Mouse (Mus musculus): Measurements from ENCODE around the gene 1700061G19Rik.
A peak's percentile ranks its signal among the peaks of the same experiment; 100 is the strongest.

The 1700061G19Rik gene

GRCm38 (mm10) chr17:56874936-56875651, at the start of gene 1700061G19Rik:
1700061G19Rik (plus strand) TSS chr17:56875477.
- DNase-seq (ENCODE audit: low read depth, low spot score): no peak

GRCm38 (mm10) chr17:56826718-56827117, 48.6 kb upstream of the 1700061G19Rik start:
- DNase-seq (ENCODE audit: low read depth, low spot score): no peak

- no peak for DNase-seq (ENCODE audit: low read depth, low spot score)
Observed at GRCm38 (mm10) chr17:56829171-56829570, 46.1 kb upstream of the 1700061G19Rik start.

GRCm38 (mm10) chr17:56829795-56830194, 45.5 kb upstream of the 1700061G19Rik start:
- no peak for DNase-seq (ENCODE audit: low read depth, low spot score)

GRCm38 (mm10) chr17:56830411-56831110, 44.7 kb upstream of the 1700061G19Rik start, which contains the start of gene Rfx2:
Rfx2 (minus strand) TSS chr17:56831013.
- no peak for DNase-seq (ENCODE audit: low read depth, low spot score)

DNA sequence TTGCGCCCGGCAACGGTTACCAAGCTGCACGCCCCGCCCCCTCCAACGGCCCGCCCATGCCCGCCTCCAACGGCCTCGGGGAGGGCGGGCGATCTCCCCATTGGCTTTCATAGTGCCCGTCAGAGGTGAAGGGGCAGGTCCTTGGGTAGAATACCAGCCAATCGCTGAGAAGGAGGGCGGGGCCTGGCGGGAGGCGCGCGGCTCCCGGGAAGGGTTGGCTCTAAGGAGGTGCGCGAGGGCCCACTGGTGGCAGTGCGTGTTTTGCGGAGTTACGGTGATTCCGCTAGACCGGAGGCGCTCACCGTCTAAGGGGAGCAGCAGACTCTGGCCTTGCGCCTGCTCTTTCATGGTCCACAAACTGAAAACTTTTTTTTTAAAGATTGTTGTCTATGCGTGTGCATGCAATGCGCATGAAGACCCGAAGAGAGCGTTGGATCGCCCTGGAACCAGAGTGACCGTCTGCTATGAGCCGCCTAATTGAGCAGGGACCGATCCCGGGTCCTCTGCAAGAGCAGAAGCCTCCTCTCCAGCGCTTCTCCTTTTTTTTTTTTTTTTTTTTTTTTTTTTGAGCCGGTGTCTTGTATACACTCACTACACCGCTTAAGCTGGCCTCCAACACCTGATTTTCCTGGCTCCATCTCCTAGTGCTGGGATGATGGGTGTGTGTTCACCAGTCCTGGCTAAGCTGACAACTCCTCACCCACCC, 44.0 kb upstream of the 1700061G19Rik start:
- peak; percentile 98 for DNase-seq (ENCODE audit: low read depth, low spot score)

- DNase-seq (ENCODE audit: low read depth, low spot score): no peak
Observed at GRCm38 (mm10) chr17:56832918-56833317, 42.4 kb upstream of the 1700061G19Rik start.

DNA sequence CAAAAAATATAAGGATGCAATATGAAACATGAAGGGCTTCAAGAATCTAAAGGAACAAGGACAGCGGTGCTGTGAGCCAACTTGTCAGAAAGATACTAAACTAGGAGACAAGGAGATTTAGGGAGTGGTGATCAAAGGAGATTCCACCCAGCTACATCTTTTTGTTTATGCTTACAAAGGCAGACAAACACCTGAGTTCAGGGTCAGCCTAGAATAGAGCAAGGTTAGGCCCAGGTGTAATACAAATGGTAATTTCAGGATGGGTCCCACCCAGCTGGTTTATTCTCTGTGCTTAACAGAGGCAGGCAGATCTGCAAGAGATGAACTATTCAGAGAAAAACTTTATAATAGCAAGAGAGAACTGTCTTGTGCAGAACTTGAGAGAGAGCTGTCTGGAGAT, 41.9 kb upstream of the 1700061G19Rik start:
- DNase-seq (ENCODE audit: low read depth, low spot score): no peak

GRCm38 (mm10) chr17:56836336-56836735, 38.9 kb upstream of the 1700061G19Rik start:
- no peak for DNase-seq (ENCODE audit: low read depth, low spot score)

- no peak for DNase-seq (ENCODE audit: low read depth, low spot score)
Observed at GRCm38 (mm10) chr17:56840524-56840923, 34.8 kb upstream of the 1700061G19Rik start.

- DNase-seq (ENCODE audit: low read depth, low spot score): no peak
Observed at GRCm38 (mm10) chr17:56842173-56842572, 33.1 kb upstream of the 1700061G19Rik start.

- no peak for DNase-seq (ENCODE audit: low read depth, low spot score)
Observed at GRCm38 (mm10) chr17:56843678-56844077, 31.6 kb upstream of the 1700061G19Rik start.

- DNase-seq (ENCODE audit: low read depth, low spot score): no peak
Observed at GRCm38 (mm10) chr17:56848785-56849184, 26.5 kb upstream of the 1700061G19Rik start.

- DNase-seq (ENCODE audit: low read depth, low spot score): no peak
Observed at GRCm38 (mm10) chr17:56849710-56850109, 25.6 kb upstream of the 1700061G19Rik start.

DNA sequence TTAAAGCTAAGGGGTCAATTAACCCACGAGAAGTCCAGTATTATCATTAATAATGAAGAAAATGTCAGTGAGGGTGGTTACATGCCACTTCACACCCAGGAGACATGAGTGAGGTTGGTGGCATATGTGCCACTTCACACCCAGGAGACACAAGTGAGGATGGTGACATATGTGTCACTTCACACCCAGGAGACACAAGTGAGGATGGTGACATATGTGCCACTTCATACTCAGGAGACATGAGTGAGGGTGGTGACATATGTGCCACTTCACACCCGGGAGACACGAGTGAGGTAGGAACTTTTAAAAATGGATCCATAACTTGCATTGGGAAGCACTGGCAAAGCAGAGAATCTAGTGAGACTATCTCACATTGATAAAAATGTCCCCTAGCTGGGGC, 24.1 kb upstream of the 1700061G19Rik start:
- DNase-seq (ENCODE audit: low read depth, low spot score): no peak

DNA sequence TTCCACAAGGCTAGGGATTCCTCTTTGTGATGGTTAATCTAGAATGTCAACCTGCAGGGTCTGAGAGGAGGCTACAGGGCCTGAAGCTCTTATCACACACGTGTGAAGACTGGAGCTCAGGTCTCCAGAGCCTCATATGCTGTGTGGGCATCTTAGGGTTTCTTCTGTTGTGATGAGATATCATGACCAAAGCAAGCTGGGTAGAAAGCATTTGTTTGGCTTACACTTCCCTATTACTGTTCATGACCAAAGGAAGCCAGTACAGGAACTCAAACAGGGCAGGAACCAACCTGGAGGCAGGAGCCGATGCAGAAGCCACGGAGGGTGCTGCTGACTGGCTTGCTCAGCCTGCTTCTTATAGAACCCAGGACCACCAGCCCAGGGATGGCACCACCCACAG, 19.9 kb upstream of the 1700061G19Rik start:
- no peak for DNase-seq (ENCODE audit: low read depth, low spot score)

- DNase-seq (ENCODE audit: low read depth, low spot score): no peak
Observed at GRCm38 (mm10) chr17:56858216-56858615, 17.1 kb upstream of the 1700061G19Rik start.

GRCm38 (mm10) chr17:56858922-56859321, 16.4 kb upstream of the 1700061G19Rik start:
- DNase-seq (ENCODE audit: low read depth, low spot score): no peak

DNA sequence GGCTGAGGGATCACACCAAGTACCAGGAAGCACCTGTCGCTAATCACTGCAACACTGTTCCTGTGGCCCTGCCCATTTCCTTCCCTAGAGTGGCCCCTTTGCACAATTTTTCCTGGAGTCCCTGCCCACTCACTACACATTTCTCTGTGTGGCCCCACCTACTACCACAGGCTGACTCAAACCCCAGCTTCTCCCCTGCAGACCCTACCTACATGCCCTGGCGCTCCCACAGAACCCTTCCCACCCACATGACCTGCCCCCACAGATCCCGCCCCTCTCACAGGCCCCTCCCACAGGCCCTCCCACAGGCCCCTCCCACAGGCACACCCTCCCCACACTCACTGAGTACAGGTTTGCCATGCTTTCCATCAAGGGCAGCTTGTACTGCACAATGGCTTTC, 14.1 kb upstream of the 1700061G19Rik start:
- DNase-seq (ENCODE audit: low read depth, low spot score): no peak

GRCm38 (mm10) chr17:56866071-56866470, 9.2 kb upstream of the 1700061G19Rik start:
- no peak for DNase-seq (ENCODE audit: low read depth, low spot score)

GRCm38 (mm10) chr17:56869481-56869977, 5.7 kb upstream of the 1700061G19Rik start:
- no peak for DNase-seq (ENCODE audit: low read depth, low spot score)

- DNase-seq (ENCODE audit: low read depth, low spot score): no peak
Observed at GRCm38 (mm10) chr17:56870287-56870953, 4.9 kb upstream of the 1700061G19Rik start.
